Mouse (Mus musculus) lung, postnatal 0 days (tissue): ENCODE measurements around the gene Triobp.

Source experiments
- CTCF ChIP-seq: IDR thresholded peaks from 2 replicates; pipeline ENCODE4 v1.5.1; 2016; ENCODE audit warnings: antibody characterized with exemption, mild to moderate bottlenecking
- EP300 ChIP-seq: IDR thresholded peaks from 2 replicates; pipeline ENCODE4 v1.6.1; 2016; ENCODE audit warnings: antibody characterized with exemption, mild to moderate bottlenecking, control low read depth

GRCm38 (mm10) chr15:78960088-78960487 lies 12.6 kb downstream of the Triobp start:
- TF ChIP-seq CTCF (no peak), EP300 (no peak)
